Mouse (Mus musculus): ENCODE results near the gene Kcnk10. TPM values are rescaled to one million over a fixed set of nuclear protein-coding genes. Genes with fewer than 3 reads are reported as not detected.
"Not testable (repeated sequence)": the region's sequence is repeated elsewhere in the genome, so short reads cannot be mapped to it uniquely, and the experiment has no call there.

Kcnk10 gene
- total RNA-seq (2021) = 10 to 100 TPM; 15.9 to 18.1 TPM
- long read RNA-seq, experiment 1, full-length matches to known transcripts = 2 of 9 reads
- long read RNA-seq, experiment 1, partial matches to known transcripts = 0 of 9 reads
- long read RNA-seq, experiment 1, other reads (novel, unspliced or antisense) = 7 of 9 reads
- long read RNA-seq, experiment 2, partial matches to known transcripts = 0 of 6 reads
- long read RNA-seq, experiment 2, other reads (novel, unspliced or antisense) = 4 of 6 reads

- peak within 1 kb of the TSS; percentile 58; the same call in 1 of the 2 replicates for H3K27ac ChIP-seq
- peak within 1 kb of the TSS; percentile 54 for H3K4me3 ChIP-seq
- TF ChIP-seq CTCF (IDR thresholded peaks at IDR 0.05) = no peak
- DNase-seq (ENCODE audit: extremely low spot score in 1 of 2, low spot score in 2 of 2) = peak; percentile 27 to 50
- intact Hi-C loops (cut with DNase I) = no loop called here
These were observed at the start of gene Kcnk10 for GRCm38 (mm10) chr12:98577861-98578360. TSS of gene Kcnk10 (minus strand) at chr12:98578310.

GRCm38 (mm10) chr12:98627392-98628259 lies 49.5 kb upstream of the Kcnk10 start, which contains the start of gene Spata7:
TSS of gene Spata7 (plus strand) at chr12:98628157.
- DNase-seq (ENCODE audit: extremely low spot score in 1 of 2, low spot score in 2 of 2) = peak; percentile 83 to 87
- TF ChIP-seq CTCF (IDR thresholded peaks at IDR 0.05) = no peak
- Histone ChIP-seq H3K4me3 (peak within 1 kb of the TSS; percentile 78), H3K27ac (peak within 1 kb of the TSS; percentile 95)
- intact Hi-C loops (cut with DNase I) = loop anchor here (5.0 kb wide), 1 partner anchor 55 kb away; no protein-coding TSS in a partner anchor

GRCm38 (mm10) chr12:98623266-98623665 lies 45.2 kb upstream of the Kcnk10 start:
- H3K4me3 ChIP-seq; H3K27ac ChIP-seq; DNase-seq (ENCODE audit: extremely low spot score in 1 of 2, low spot score in 2 of 2); intact Hi-C loops (cut with DNase I): not testable (repeated sequence)

- H3K27ac ChIP-seq; H3K4me3 ChIP-seq; DNase-seq (ENCODE audit: extremely low spot score in 1 of 2, low spot score in 2 of 2): not testable (repeated sequence)
- TF ChIP-seq CTCF (IDR thresholded peaks at IDR 0.05) = peak; percentile 50
- intact Hi-C loops (cut with DNase I) = loop anchor here (2.0 kb wide), 1 partner anchor 340 kb away; no protein-coding TSS in a partner anchor
These were observed 42.8 kb upstream of the Kcnk10 start for GRCm38 (mm10) chr12:98620922-98621321.

GRCm38 (mm10) chr12:98619496-98619895 lies 41.4 kb upstream of the Kcnk10 start:
- Histone ChIP-seq H3K27ac (no peak overlapping the region), H3K4me3 (no peak overlapping the region)
- intact Hi-C loops (cut with DNase I) = no loop called here
- no peak for TF ChIP-seq CTCF (IDR thresholded peaks at IDR 0.05)
- DNase-seq (ENCODE audit: extremely low spot score in 1 of 2, low spot score in 2 of 2) = no peak

GRCm38 (mm10) chr12:98615746-98616145 lies 37.6 kb upstream of the Kcnk10 start:
- TF ChIP-seq CTCF (IDR thresholded peaks at IDR 0.05) = no peak
- DNase-seq (ENCODE audit: extremely low spot score in 1 of 2, low spot score in 2 of 2) = no peak
- intact Hi-C loops (cut with DNase I) = no loop called here
- Histone ChIP-seq H3K27ac (no peak overlapping the region), H3K4me3 (no peak overlapping the region)

- TF ChIP-seq CTCF (IDR thresholded peaks at IDR 0.05) = no peak
- DNase-seq (ENCODE audit: extremely low spot score in 1 of 2, low spot score in 2 of 2) = no peak
- H3K4me3 ChIP-seq = no peak overlapping the region
- intact Hi-C loops (cut with DNase I) = no loop called here
- H3K27ac ChIP-seq = no peak overlapping the region
These were observed 36.9 kb upstream of the Kcnk10 start for GRCm38 (mm10) chr12:98614910-98615508.

- intact Hi-C loops (cut with DNase I) = no loop called here
- no peak for DNase-seq (ENCODE audit: extremely low spot score in 1 of 2, low spot score in 2 of 2)
- Histone ChIP-seq H3K4me3 (no peak overlapping the region), H3K27ac (no peak overlapping the region)
- no peak for TF ChIP-seq CTCF (IDR thresholded peaks at IDR 0.05)
These were observed 32.2 kb upstream of the Kcnk10 start for GRCm38 (mm10) chr12:98610341-98610740.

- no peak for DNase-seq (ENCODE audit: extremely low spot score in 1 of 2, low spot score in 2 of 2)
- intact Hi-C loops (cut with DNase I) = no loop called here
- H3K27ac ChIP-seq = no peak overlapping the region
- H3K4me3 ChIP-seq = no peak overlapping the region
- TF ChIP-seq CTCF (IDR thresholded peaks at IDR 0.05) = no peak
These were observed 28.6 kb upstream of the Kcnk10 start for GRCm38 (mm10) chr12:98606595-98607290.

GRCm38 (mm10) chr12:98605264-98605663 lies 27.2 kb upstream of the Kcnk10 start:
- no peak overlapping the region for H3K4me3 ChIP-seq
- intact Hi-C loops (cut with DNase I) = no loop called here
- H3K27ac ChIP-seq = no peak overlapping the region
- TF ChIP-seq CTCF (IDR thresholded peaks at IDR 0.05) = no peak
- no peak for DNase-seq (ENCODE audit: extremely low spot score in 1 of 2, low spot score in 2 of 2)

- intact Hi-C loops (cut with DNase I) = no loop called here
- no peak for TF ChIP-seq CTCF (IDR thresholded peaks at IDR 0.05)
- Histone ChIP-seq H3K4me3 (no peak overlapping the region), H3K27ac (no peak overlapping the region)
- DNase-seq (ENCODE audit: extremely low spot score in 1 of 2, low spot score in 2 of 2) = no peak
These were observed 24.0 kb upstream of the Kcnk10 start for GRCm38 (mm10) chr12:98602114-98602513.
